Comparison of ENCODE assay signal across 8 mouse cellular contexts in genomic region chr7:60391011-60391863, GRCm38 (mm10).
DNase-seq lines count a peak whose midpoint lies in the region; ATAC-seq and TF ChIP-seq lines count a peak whose summit lies in the region.
"Not testable (repeated sequence)": the region's sequence is repeated elsewhere in the genome, so short reads cannot be mapped to it uniquely, and the experiment has no call there.

No protein-coding gene starts in this region.

- 21% methylated on average over 33 of the region's 33 CpGs for WGBS in forebrain, embryonic 14.5 days
- WGBS in limb, embryonic 14.5 days: 13% methylated on average over 33 of the region's 33 CpGs
- 18% methylated on average over 33 of the region's 33 CpGs for WGBS in midbrain, embryonic 13.5 days

- TF ChIP-seq POLR2A in limb, embryonic 14.5 days (IDR thresholded peaks at IDR 0.05; ENCODE audit: borderline replicate concordance, extremely low read depth, insufficient read depth, insufficient read length): peak; percentile 25; the same call in 1 of the 2 replicates

- not testable (repeated sequence) for H3K27me3 ChIP-seq in forebrain, embryonic 14.5 days (replicated peaks; ENCODE audit: control insufficient read depth, insufficient read depth, low read length); limb, embryonic 14.5 days (ENCODE audit: control insufficient read depth, insufficient read depth, low read length); midbrain, embryonic 13.5 days

- H3K4me3 ChIP-seq in forebrain, embryonic 14.5 days (ENCODE audit: low read depth, low read length): peak overlapping the region; percentile 30
- H3K4me3 ChIP-seq in limb, embryonic 14.5 days (replicated peaks; ENCODE audit: low read length): peak overlapping the region; percentile 32
- peak overlapping the region; percentile 37 for H3K4me3 ChIP-seq in midbrain, embryonic 13.5 days (replicated peaks)

- H3K4me2 ChIP-seq in forebrain, embryonic 14.5 days (ENCODE audit: low read length): peak overlapping the region; percentile 33
- peak overlapping the region; percentile 43 for H3K4me2 ChIP-seq in limb, embryonic 14.5 days (replicated peaks; ENCODE audit: low read depth, low read length, severe bottlenecking)
- peak overlapping the region; percentile 40 for H3K4me2 ChIP-seq in midbrain, embryonic 13.5 days (replicated peaks)

- H3K4me1 ChIP-seq in forebrain, embryonic 14.5 days (ENCODE audit: control insufficient read depth, insufficient read depth, low read length); limb, embryonic 14.5 days (ENCODE audit: control insufficient read depth, insufficient read depth, low read length); midbrain, embryonic 13.5 days (replicated peaks): not testable (repeated sequence)

- peak overlapping the region; percentile 46 for H3K9ac ChIP-seq in forebrain, embryonic 14.5 days (ENCODE audit: low read length)
- H3K9ac ChIP-seq in limb, embryonic 14.5 days (ENCODE audit: low read depth, low read length, severe bottlenecking): peak overlapping the region; percentile 45
- 0 out of 2 replicates have a peak overlapping the region, but pooled peaks have one; percentile 14 for H3K9ac ChIP-seq in midbrain, embryonic 13.5 days (replicated peaks)

- peak; percentile 70 for DNase-seq in Muller cell, postnatal 12 days (ENCODE audit: inconsistent ontology term)
- DNase-seq in cerebellum, adult 8-10 months: peak; percentile 71
- DNase-seq in forebrain, embryonic 14.5 days (ENCODE audit: low spot score): peak; percentile 92
- DNase-seq in heart, postnatal 10 days: peak; percentile 36 to 56
- DNase-seq in kidney, postnatal 14 days: peak; percentile 27
- DNase-seq in limb, embryonic 14.5 days (ENCODE audit: low spot score): peak; percentile 60
- DNase-seq in right cerebral cortex, postnatal 4 days: peak; percentile 43

- not testable (repeated sequence) for H3K9me3 ChIP-seq in forebrain, embryonic 14.5 days (replicated peaks; ENCODE audit: control insufficient read depth, low read length); limb, embryonic 14.5 days (ENCODE audit: control insufficient read depth, low read length); midbrain, embryonic 13.5 days

- H3K27ac ChIP-seq in forebrain, embryonic 14.5 days (ENCODE audit: low read depth, low read length): peak overlapping the region; percentile 48; the same call in 1 of the 2 replicates
- H3K27ac ChIP-seq in limb, embryonic 14.5 days (replicated peaks; ENCODE audit: low read depth, low read length): not testable (repeated sequence)
- H3K27ac ChIP-seq in midbrain, embryonic 13.5 days: peak overlapping the region; percentile 65

- intact Hi-C loops in heart, postnatal 10 days (cut with DNase I): not testable (repeated sequence)

- H3K36me3 ChIP-seq in forebrain, embryonic 14.5 days (ENCODE audit: control insufficient read depth, insufficient read depth, low read length); limb, embryonic 14.5 days (ENCODE audit: control insufficient read depth, insufficient read depth, low read length); midbrain, embryonic 13.5 days: not testable (repeated sequence)

- ATAC-seq in forebrain, embryonic 14.5 days: peak; percentile 100
- ATAC-seq in limb, embryonic 14.5 days (ENCODE audit: low FRiP score, low read depth): peak; percentile 84; the same call in 1 of the 2 replicates
- peak; percentile 97 for ATAC-seq in midbrain, embryonic 13.5 days

Comparison
In these comparisons a context has a peak if more than half of its experiments do, and no peak if none do; other contexts are left out.
1. DNase-seq: peak in every context shown above with its lines; median percentile 92 in forebrain, embryonic 14.5 days; 71 in cerebellum, adult 8-10 months; 70 in Muller cell, postnatal 12 days; 60 in limb, embryonic 14.5 days; 46 in heart, postnatal 10 days; 43 in right cerebral cortex, postnatal 4 days; 27 in kidney, postnatal 14 days.